Mouse (Mus musculus): ENCODE data around the gene Zfp992.
"Not testable (repeated sequence)": the region's sequence is repeated elsewhere in the genome, so short reads cannot be mapped to it uniquely, and the experiment has no call there.

Zfp992 gene

GRCm38 (mm10) chr4:146474716-146475676 lies 26.2 kb downstream of the Zfp992 start:
- peak; percentile 39 for DNase-seq (ENCODE audit: low spot score)

GRCm38 (mm10) chr4:146476260-146476659 lies 27.4 kb downstream of the Zfp992 start:
- not testable (repeated sequence) for DNase-seq (ENCODE audit: low spot score)

- DNase-seq (ENCODE audit: low spot score), result not testable (repeated sequence)
Measured at GRCm38 (mm10) chr4:146476959-146477358, 28.1 kb downstream of the Zfp992 start.

- not testable (repeated sequence) for DNase-seq (ENCODE audit: low spot score)
Measured at GRCm38 (mm10) chr4:146480376-146481096, 31.7 kb downstream of the Zfp992 start.

- not testable (repeated sequence) for DNase-seq (ENCODE audit: low spot score)
Measured at GRCm38 (mm10) chr4:146482546-146482945, 33.7 kb downstream of the Zfp992 start.

GRCm38 (mm10) chr4:146483571-146484280 lies 34.9 kb downstream of the Zfp992 start:
- peak; percentile 47 for DNase-seq (ENCODE audit: low spot score)

- not testable (repeated sequence) for DNase-seq (ENCODE audit: low spot score)
Measured at GRCm38 (mm10) chr4:146484676-146485075, 35.9 kb downstream of the Zfp992 start.

- not testable (repeated sequence) for DNase-seq (ENCODE audit: low spot score)
Measured at GRCm38 (mm10) chr4:146485183-146485939, 36.5 kb downstream of the Zfp992 start.

- DNase-seq (ENCODE audit: low spot score), result peak; percentile 41
Measured at GRCm38 (mm10) chr4:146486753-146487152, 37.9 kb downstream of the Zfp992 start.

- DNase-seq (ENCODE audit: low spot score), result not testable (repeated sequence)
Measured at GRCm38 (mm10) chr4:146489196-146489595, 40.4 kb downstream of the Zfp992 start.

- not testable (repeated sequence) for DNase-seq (ENCODE audit: low spot score)
Measured at GRCm38 (mm10) chr4:146491993-146492392, 43.2 kb downstream of the Zfp992 start.

GRCm38 (mm10) chr4:146492439-146492838 lies 43.6 kb downstream of the Zfp992 start:
- DNase-seq (ENCODE audit: low spot score), result no peak

GRCm38 (mm10) chr4:146492851-146493250 lies 44.0 kb downstream of the Zfp992 start:
- no peak for DNase-seq (ENCODE audit: low spot score)

GRCm38 (mm10) chr4:146493319-146493907 lies 44.6 kb downstream of the Zfp992 start:
- DNase-seq (ENCODE audit: low spot score), result not testable (repeated sequence)

GRCm38 (mm10) chr4:146494980-146495379 lies 46.2 kb downstream of the Zfp992 start:
- DNase-seq (ENCODE audit: low spot score), result no peak

GRCm38 (mm10) chr4:146497695-146498275 lies 49.0 kb downstream of the Zfp992 start:
- not testable (repeated sequence) for DNase-seq (ENCODE audit: low spot score)

GRCm38 (mm10) chr4:146501727-146502126 lies 52.9 kb downstream of the Zfp992 start, which contains the start of gene Zfp981:
Gene Zfp981 (plus strand): TSS chr4:146502027.
- not testable (repeated sequence) for DNase-seq (ENCODE audit: low spot score)

- not testable (repeated sequence) for DNase-seq (ENCODE audit: low spot score)
Measured at GRCm38 (mm10) chr4:146509029-146509428, 60.2 kb downstream of the Zfp992 start.

GRCm38 (mm10) chr4:146511871-146512270 lies 63.0 kb downstream of the Zfp992 start:
- not testable (repeated sequence) for DNase-seq (ENCODE audit: low spot score)

GRCm38 (mm10) chr4:146516474-146516873 lies 67.7 kb downstream of the Zfp992 start:
- no peak for DNase-seq (ENCODE audit: low spot score)

Measured in testis, postnatal 10 days (tissue).